Mouse (Mus musculus) intestine, postnatal 0 days (tissue): ENCODE data around the gene Acot7. TPM values are rescaled to one million over a fixed set of nuclear protein-coding genes. Genes with fewer than 3 reads are reported as not detected.

ENCODE experiments used
- ATAC-seq: fragments of 200-750 bp; cut with Nextera tagmentation; 2 replicates; pipeline ENCODE4 v1.8.0; 2017; ENCODE audit warnings: mild to moderate bottlenecking, moderate TSS enrichment, moderate library complexity
- H3K27ac ChIP-seq: fragments of 300-500 bp; sonication (generic); 2 replicates; pipeline ENCODE4 v1.5.1; 2014; ENCODE audit warnings: mild to moderate bottlenecking, low read depth, low read length, moderate library complexity
- H3K27me3 ChIP-seq: fragments of 300-500 bp; sonication (generic); replicated peaks from 2 replicates; pipeline ENCODE4 v1.6.1; 2014; ENCODE audit warnings: low read length, mixed read lengths; ENCODE audit not compliant: control insufficient read depth, insufficient read depth
- H3K36me3 ChIP-seq: fragments of 300-500 bp; sonication (generic); 2 replicates; pipeline ENCODE4 v1.6.1; 2014; ENCODE audit warnings: mild to moderate bottlenecking, moderate library complexity; ENCODE audit not compliant: control insufficient read depth, insufficient read depth
- H3K4me1 ChIP-seq: fragments of 300-500 bp; sonication (generic); replicated peaks from 2 replicates; pipeline ENCODE4 v1.6.1; 2014; ENCODE audit warnings: antibody characterized with exemption, low read length, mixed read lengths; ENCODE audit not compliant: control insufficient read depth, insufficient read depth
- H3K4me2 ChIP-seq: fragments of 300-500 bp; sonication (generic); replicated peaks from 2 replicates; pipeline ENCODE4 v1.6.1; 2014; ENCODE audit warnings: low read depth, mild to moderate bottlenecking, moderate library complexity
- H3K4me3 ChIP-seq: fragments of 300-500 bp; sonication (generic); 2 replicates; pipeline ENCODE4 v1.5.1; 2014; ENCODE audit warnings: low read depth, low read length
- H3K9ac ChIP-seq: fragments of 300-500 bp; sonication (generic); 2 replicates; pipeline ENCODE4 v1.6.1; 2014; ENCODE audit warnings: mild to moderate bottlenecking, low read depth, low read length
- H3K9me3 ChIP-seq: fragments of 300-500 bp; sonication (generic); 2 replicates; pipeline ENCODE4 v1.6.1; 2016; ENCODE audit warnings: mixed run types; ENCODE audit not compliant: control insufficient read depth
- CTCF ChIP-seq: sonication (generic); IDR thresholded peaks from 2 replicates; pipeline ENCODE4 v1.5.1; 2016; ENCODE audit warnings: low read depth, mild to moderate bottlenecking, control low read depth, antibody characterized with exemption, moderate library complexity
- WGBS: fragments of 180-500 bp; shearing (Covaris S2); extraction: QIAGEN DNeasy Blood & Tissue Kit; methylation state at CpG from one replicate; pipeline ENCODE4 v1.1.7; 2014; 5-methylcytosine and 5-hydroxymethylcytosine counted together
- polyA plus RNA-seq: library from polyadenylated mRNA; unstranded; fragments of >200 nt; fragmentation: Nextera tagmentation; extraction: Ambion mirVana; gene quantifications from 2 replicates; pipeline ENCODE4 v1.2.1, GENCODE M21; 2015

Gene Acot7
- polyA plus RNA-seq, 1 experiment from 2014 or later, result 28.7 TPM

GRCm38 (mm10) chr4:152274681-152275131 is 96.8 kb downstream of the Acot7 start:
- H3K4me3 ChIP-seq, result peak overlapping the region; percentile 53
- 2% methylated on average over 20 of the region's 20 CpGs for WGBS
- no peaks in the 10 kb centered on the region for H3K9me3 ChIP-seq
- H3K27ac ChIP-seq, result no peak overlapping the region
- no peak for ATAC-seq
- H3K36me3 ChIP-seq, result no peaks in the 10 kb centered on the region; the same call in 1 of the 2 replicates
- peaks cover 8% of the 10 kb centered on the region; the same call in 1 of the 2 replicates for H3K27me3 ChIP-seq
- peak overlapping the region; percentile 54; the same call in 1 of the 2 replicates for H3K9ac ChIP-seq
- TF ChIP-seq CTCF, result no peak
- H3K4me2 ChIP-seq, result peak overlapping the region; percentile 85
- H3K4me1 ChIP-seq, result no peaks in the 10 kb centered on the region

DNA sequence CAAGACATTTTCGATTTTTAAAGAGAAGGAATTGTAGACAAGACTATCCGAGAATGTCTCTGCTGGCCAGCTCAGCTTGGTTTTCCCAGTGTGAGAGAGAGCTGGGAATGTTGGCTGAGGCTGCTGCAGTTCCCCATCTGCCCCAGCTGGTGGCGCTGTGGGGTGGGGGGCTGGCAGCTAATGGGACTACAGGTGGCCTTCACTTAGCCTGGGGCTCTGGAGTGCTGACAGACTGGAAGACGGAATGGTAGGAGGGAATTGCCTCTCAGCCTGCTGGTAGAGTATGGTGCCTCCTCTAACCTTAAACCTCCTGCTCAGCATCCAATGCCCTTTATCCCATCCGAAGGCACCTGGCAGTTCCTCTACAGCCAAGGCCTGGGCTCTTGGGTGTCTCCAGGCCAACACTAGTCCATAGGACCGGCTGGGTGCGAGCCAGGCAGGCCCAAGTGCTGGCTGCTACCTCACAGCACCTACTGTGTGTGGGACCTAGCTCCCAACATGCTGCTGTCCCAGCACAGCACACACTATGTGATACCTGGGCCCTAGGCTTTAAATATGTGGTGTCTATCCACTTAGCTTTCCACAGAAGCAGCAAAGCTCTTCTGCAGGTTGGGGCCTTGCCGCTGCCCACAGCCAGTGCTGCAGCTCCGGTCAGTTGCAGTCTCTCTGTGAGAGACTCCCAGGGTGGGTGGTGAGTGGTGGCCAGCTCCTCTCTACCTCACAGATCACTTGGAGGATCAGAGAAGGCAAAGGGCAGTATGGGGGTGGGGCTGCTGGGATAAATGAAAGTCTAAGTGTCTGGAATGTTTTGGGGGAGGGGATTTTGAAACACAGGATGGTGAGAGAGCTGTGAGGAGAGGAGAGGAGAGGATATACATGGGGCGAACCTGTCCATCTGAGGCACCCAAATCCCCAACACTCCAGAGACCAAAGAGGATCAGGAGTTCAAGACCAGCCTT is 98.7 kb downstream of the Acot7 start:
- 56% methylated on average over 10 of the region's 10 CpGs for WGBS
- H3K9me3 ChIP-seq, result no peaks in the 10 kb centered on the region
- peak; percentile 77 for TF ChIP-seq CTCF
- no peak for ATAC-seq
- no peak overlapping the region for H3K27ac ChIP-seq
- H3K4me2 ChIP-seq, result no peak overlapping the region
- H3K4me1 ChIP-seq, result no peaks in the 10 kb centered on the region
- peaks cover 21% of the 10 kb centered on the region for H3K27me3 ChIP-seq
- H3K4me3 ChIP-seq, result no peak overlapping the region
- no peaks in the 10 kb centered on the region; the same call in 1 of the 2 replicates for H3K36me3 ChIP-seq
- H3K9ac ChIP-seq, result no peak overlapping the region

DNA sequence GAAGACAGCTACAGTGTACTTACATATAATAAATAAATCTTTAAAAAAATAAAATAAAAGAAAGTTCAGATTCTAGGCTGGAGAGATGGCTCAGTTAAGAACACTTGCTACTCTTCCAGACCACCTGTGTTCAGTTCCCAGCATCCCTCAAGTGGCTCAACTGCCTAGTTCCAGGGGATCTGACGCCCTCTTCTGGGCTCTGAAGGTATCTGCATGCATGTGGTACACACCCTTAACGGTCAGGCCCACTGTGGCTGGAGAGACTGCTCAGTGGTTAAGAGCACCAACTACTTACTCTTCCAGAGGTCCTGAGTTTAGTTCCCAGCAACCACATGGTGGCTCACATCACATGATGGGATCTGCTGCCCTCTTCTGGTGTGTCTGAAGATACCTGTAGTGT is 100.0 kb downstream of the Acot7 start:
- TF ChIP-seq CTCF, result peak; percentile 33
- no peaks in the 10 kb centered on the region for H3K9me3 ChIP-seq
- no peak overlapping the region for H3K27ac ChIP-seq
- H3K4me3 ChIP-seq, result no peak overlapping the region
- peaks cover 34% of the 10 kb centered on the region for H3K27me3 ChIP-seq
- no peaks in the 10 kb centered on the region for H3K4me1 ChIP-seq
- 68% methylated on average over 2 of the region's 2 CpGs for WGBS
- H3K4me2 ChIP-seq, result no peak overlapping the region
- no peak overlapping the region for H3K9ac ChIP-seq
- H3K36me3 ChIP-seq, result no peaks in the 10 kb centered on the region; the same call in 1 of the 2 replicates
- ATAC-seq, result no peak

- H3K4me2 ChIP-seq, result no peak overlapping the region
- H3K27ac ChIP-seq, result no peak overlapping the region
- no peak for TF ChIP-seq CTCF
- H3K36me3 ChIP-seq, result no peaks in the 10 kb centered on the region; the same call in 1 of the 2 replicates
- H3K9me3 ChIP-seq, result no peaks in the 10 kb centered on the region
- no peaks in the 10 kb centered on the region for H3K4me1 ChIP-seq
- no peak overlapping the region for H3K9ac ChIP-seq
- peaks cover 40% of the 10 kb centered on the region for H3K27me3 ChIP-seq
- H3K4me3 ChIP-seq, result no peak overlapping the region
- ATAC-seq, result no peak
- 89% methylated on average over 23 of the region's 23 CpGs for WGBS
These were observed 101.1 kb downstream of the Acot7 start for GRCm38 (mm10) chr4:152278986-152279385.

- no peak for ATAC-seq
- 55% methylated on average over 15 of the region's 15 CpGs for WGBS
- no peak for TF ChIP-seq CTCF
These were observed 103.7 kb downstream of the Acot7 start for GRCm38 (mm10) chr4:152281601-152282000.

GRCm38 (mm10) chr4:152282721-152283120 is 104.8 kb downstream of the Acot7 start:
- Histone ChIP-seq H3K27ac (no peak overlapping the region), H3K9me3 (no peaks in the 10 kb centered on the region), H3K4me2 (peak overlapping the region; percentile 46), H3K36me3 (no peaks in the 10 kb centered on the region; the same call in 1 of the 2 replicates), H3K27me3 (peaks cover 66% of the 10 kb centered on the region), H3K4me1 (no peaks in the 10 kb centered on the region), H3K4me3 (peak overlapping the region; percentile 18), H3K9ac (no peak overlapping the region; the same call in 1 of the 2 replicates)
- 21% methylated on average over 34 of the region's 34 CpGs for WGBS
- TF ChIP-seq CTCF, result no peak
- ATAC-seq, result no peak

More at GRCm38 (mm10) chr4:152281601-152282000, 103.7 kb downstream of the Acot7 start:
- no peaks in the 10 kb centered on the region for H3K4me1 ChIP-seq
- H3K4me3 ChIP-seq, result no peak overlapping the region
- no peak overlapping the region for H3K27ac ChIP-seq
- no peak overlapping the region for H3K9ac ChIP-seq
- H3K36me3 ChIP-seq, result no peaks in the 10 kb centered on the region; the same call in 1 of the 2 replicates
- no peaks in the 10 kb centered on the region for H3K9me3 ChIP-seq
- H3K27me3 ChIP-seq, result peaks cover 55% of the 10 kb centered on the region
- no peak overlapping the region for H3K4me2 ChIP-seq
